Mouse (Mus musculus) splenic B cell, adult 2 months (primary cell): ENCODE results near the gene Thsd4.
"Not testable (repeated sequence)": the region's sequence is repeated elsewhere in the genome, so short reads cannot be mapped to it uniquely, and the experiment has no call there.

ENCODE experiments used
- DNase-seq: peaks from one replicate; pipeline ENCODE4 v3.0.0-alpha.2; 2011; ENCODE audit warnings: low read depth, low spot score
- H3K27me3 ChIP-seq: 2 replicates; pipeline ENCODE4 v1.6.1; 2012; ENCODE audit warnings: mild to moderate bottlenecking, low read length, moderate library complexity, mixed read lengths; ENCODE audit not compliant: control insufficient read depth, poor library complexity, insufficient read depth, severe bottlenecking
- H3K36me3 ChIP-seq: 2 replicates; pipeline ENCODE4 v1.6.1; 2012; ENCODE audit warnings: mild to moderate bottlenecking, low read length, moderate library complexity, mixed read lengths; ENCODE audit not compliant: control insufficient read depth, poor library complexity, insufficient read depth, severe bottlenecking

Gene Thsd4

GRCm38 (mm10) chr9:59997725-59998124 is 524.1 kb downstream of the Thsd4 start:
- DNase-seq, result no peak
- Histone ChIP-seq H3K36me3 (no peaks in the 10 kb centered on the region), H3K27me3 (no peaks in the 10 kb centered on the region)

GRCm38 (mm10) chr9:59991407-59991806 is 530.4 kb downstream of the Thsd4 start:
- no peaks in the 10 kb centered on the region for H3K36me3 ChIP-seq
- no peaks in the 10 kb centered on the region for H3K27me3 ChIP-seq
- DNase-seq, result no peak

GRCm38 (mm10) chr9:59989864-59990263 is 532.0 kb downstream of the Thsd4 start:
- no peaks in the 10 kb centered on the region for H3K27me3 ChIP-seq
- DNase-seq, result peak; percentile 66
- H3K36me3 ChIP-seq, result no peaks in the 10 kb centered on the region

GRCm38 (mm10) chr9:59985900-59986572 is 535.8 kb downstream of the Thsd4 start:
- H3K36me3 ChIP-seq, result no peaks in the 10 kb centered on the region
- no peak for DNase-seq
- H3K27me3 ChIP-seq, result no peaks in the 10 kb centered on the region

GRCm38 (mm10) chr9:59981116-59981515 is 540.7 kb downstream of the Thsd4 start:
- no peak for DNase-seq
- Histone ChIP-seq H3K27me3 (no peaks in the 10 kb centered on the region), H3K36me3 (no peaks in the 10 kb centered on the region)

GRCm38 (mm10) chr9:59971263-59971662 is 550.6 kb downstream of the Thsd4 start:
- DNase-seq, result no peak

GRCm38 (mm10) chr9:59969383-59969782 is 552.5 kb downstream of the Thsd4 start:
- DNase-seq, result peak; percentile 65
- Histone ChIP-seq H3K27me3 (no peaks in the 10 kb centered on the region), H3K36me3 (no peaks in the 10 kb centered on the region)

More at GRCm38 (mm10) chr9:59971263-59971662, 550.6 kb downstream of the Thsd4 start:
- Histone ChIP-seq H3K36me3 (no peaks in the 10 kb centered on the region), H3K27me3 (no peaks in the 10 kb centered on the region)

- Histone ChIP-seq H3K36me3 (no peaks in the 10 kb centered on the region), H3K27me3 (no peaks in the 10 kb centered on the region)
- no peak for DNase-seq
Measured at GRCm38 (mm10) chr9:59965046-59965445, 556.8 kb downstream of the Thsd4 start.

GRCm38 (mm10) chr9:59964367-59964766 is 557.5 kb downstream of the Thsd4 start:
- no peak for DNase-seq
- no peaks in the 10 kb centered on the region for H3K36me3 ChIP-seq
- H3K27me3 ChIP-seq, result no peaks in the 10 kb centered on the region

GRCm38 (mm10) chr9:59961201-59961955 is 560.5 kb downstream of the Thsd4 start:
- DNase-seq, result no peak
- Histone ChIP-seq H3K36me3 (no peaks in the 10 kb centered on the region), H3K27me3 (no peaks in the 10 kb centered on the region)

GRCm38 (mm10) chr9:59960559-59960958 is 561.3 kb downstream of the Thsd4 start, which contains the start of gene Nr2e3:
TSS of gene Nr2e3 (minus strand) at chr9:59960659.
- DNase-seq, result no peak
- Histone ChIP-seq H3K27me3 (no peaks in the 10 kb centered on the region), H3K36me3 (no peaks in the 10 kb centered on the region)

GRCm38 (mm10) chr9:59959276-59959675 is 562.6 kb downstream of the Thsd4 start:
- peak; percentile 70 for DNase-seq
- H3K27me3 ChIP-seq, result no peaks in the 10 kb centered on the region
- H3K36me3 ChIP-seq, result no peaks in the 10 kb centered on the region

- not testable (repeated sequence) for DNase-seq, H3K27me3 ChIP-seq, H3K36me3 ChIP-seq
Measured at GRCm38 (mm10) chr9:59958115-59958514, 563.7 kb downstream of the Thsd4 start.

GRCm38 (mm10) chr9:59956496-59956895 is 565.4 kb downstream of the Thsd4 start:
- Histone ChIP-seq H3K36me3 (no peaks in the 10 kb centered on the region), H3K27me3 (no peaks in the 10 kb centered on the region)
- no peak for DNase-seq

GRCm38 (mm10) chr9:59955692-59956091 is 566.2 kb downstream of the Thsd4 start:
- Histone ChIP-seq H3K27me3 (no peaks in the 10 kb centered on the region), H3K36me3 (no peaks in the 10 kb centered on the region)
- no peak for DNase-seq
